Mouse (Mus musculus): ENCODE measurements around the gene Ptpn5. TPM values are rescaled to one million over a fixed set of nuclear protein-coding genes. Genes with fewer than 3 reads are reported as not detected.

Gene Ptpn5
- polyA plus RNA-seq, 1 experiment from 2014 or later: 6.9 TPM

DNA sequence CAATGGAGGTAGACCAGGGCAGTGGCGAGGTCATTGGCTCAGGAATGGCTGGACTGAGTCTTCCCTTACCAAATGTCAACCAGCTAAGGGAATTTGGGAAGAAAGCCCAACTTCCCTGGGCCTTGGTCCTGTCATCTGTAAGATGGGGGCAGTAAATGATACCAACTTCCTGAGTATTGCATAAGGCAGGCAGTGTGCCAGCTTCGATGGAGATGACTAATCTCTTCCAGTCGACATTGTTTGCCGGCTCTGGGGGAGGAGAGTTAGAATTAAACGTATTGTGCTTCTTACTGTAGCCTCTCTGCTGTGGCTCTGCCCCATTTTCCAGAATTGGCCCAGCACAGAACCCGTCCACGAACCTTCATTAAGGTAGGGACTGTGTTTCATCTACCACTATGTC lies 23.0 kb downstream of the Ptpn5 start:
- Histone ChIP-seq H3K9me3 (no peaks in the 10 kb centered on the region), H3K27ac (no peak overlapping the region), H3K4me2 (no peak overlapping the region), H3K27me3 (no peaks in the 10 kb centered on the region), H3K36me3 (no peaks in the 10 kb centered on the region), H3K4me1 (peaks cover 5% of the 10 kb centered on the region; the same call in 1 of the 2 replicates), H3K4me3 (no peak overlapping the region), H3K9ac (no peak overlapping the region)
- WGBS: 53% methylated on average over 7 of the region's 7 CpGs
- ATAC-seq (ENCODE audit: borderline replicate concordance, extremely low read depth, low FRiP score, low TSS enrichment): peak; percentile 28; the same call in 1 of the 2 replicates

DNA sequence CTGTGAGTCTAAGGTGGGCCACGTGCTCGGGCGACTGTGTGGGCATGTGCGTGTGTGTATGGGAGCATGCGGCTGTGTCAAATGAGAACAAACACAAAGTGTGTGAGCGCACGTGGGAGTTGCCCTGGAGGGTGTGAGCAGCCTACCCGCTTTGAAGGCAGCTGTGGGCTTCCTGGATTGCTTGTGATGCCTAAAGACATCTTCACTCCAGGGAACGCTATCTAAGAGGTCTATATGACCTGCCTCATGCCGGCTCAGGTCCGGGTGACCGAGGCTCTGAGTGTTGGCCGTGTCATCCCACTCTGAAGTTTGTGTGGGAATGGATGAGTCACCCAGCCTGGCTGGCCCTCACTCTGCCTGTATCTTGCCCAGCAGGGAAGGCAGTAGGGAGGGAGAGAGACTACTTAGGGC lies 24.7 kb downstream of the Ptpn5 start:
- WGBS: 81% methylated on average over 13 of the region's 13 CpGs

DNA sequence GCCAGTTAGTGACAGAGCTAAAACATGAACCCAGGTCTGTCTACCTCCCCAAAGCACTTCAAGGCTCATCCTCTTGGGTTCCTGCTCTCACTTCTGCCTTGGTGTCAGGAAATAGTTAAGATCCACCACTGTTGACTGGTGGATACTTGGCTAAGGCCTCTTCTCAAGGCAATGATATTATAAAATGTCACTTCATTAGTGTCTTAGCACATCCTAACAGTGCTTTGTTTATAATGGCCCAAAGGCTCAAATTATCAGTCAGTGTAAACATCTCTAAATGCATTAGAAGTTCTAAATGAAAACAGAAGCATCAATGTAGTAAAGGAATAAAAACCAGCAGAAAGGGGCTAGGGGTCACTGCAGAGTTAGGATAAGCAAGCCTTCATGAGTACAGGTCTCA lies 26.5 kb downstream of the Ptpn5 start:
- Histone ChIP-seq H3K9ac (no peak overlapping the region), H3K9me3 (no peaks in the 10 kb centered on the region), H3K27ac (no peak overlapping the region), H3K27me3 (no peaks in the 10 kb centered on the region), H3K4me3 (no peak overlapping the region), H3K4me1 (peaks cover 5% of the 10 kb centered on the region; the same call in 1 of the 2 replicates), H3K36me3 (no peaks in the 10 kb centered on the region), H3K4me2 (no peak overlapping the region)
- peak; percentile 71; the same call in 1 of the 2 replicates for ATAC-seq (ENCODE audit: borderline replicate concordance, extremely low read depth, low FRiP score, low TSS enrichment)

More for the DNA sequence above, 24.7 kb downstream of the Ptpn5 start:
- ATAC-seq (ENCODE audit: borderline replicate concordance, extremely low read depth, low FRiP score, low TSS enrichment): no peak
- Histone ChIP-seq H3K9ac (no peak overlapping the region), H3K9me3 (no peaks in the 10 kb centered on the region), H3K36me3 (no peaks in the 10 kb centered on the region), H3K4me1 (peaks cover 5% of the 10 kb centered on the region; the same call in 1 of the 2 replicates), H3K4me2 (no peak overlapping the region), H3K27ac (no peak overlapping the region), H3K27me3 (no peaks in the 10 kb centered on the region), H3K4me3 (no peak overlapping the region)

DNA sequence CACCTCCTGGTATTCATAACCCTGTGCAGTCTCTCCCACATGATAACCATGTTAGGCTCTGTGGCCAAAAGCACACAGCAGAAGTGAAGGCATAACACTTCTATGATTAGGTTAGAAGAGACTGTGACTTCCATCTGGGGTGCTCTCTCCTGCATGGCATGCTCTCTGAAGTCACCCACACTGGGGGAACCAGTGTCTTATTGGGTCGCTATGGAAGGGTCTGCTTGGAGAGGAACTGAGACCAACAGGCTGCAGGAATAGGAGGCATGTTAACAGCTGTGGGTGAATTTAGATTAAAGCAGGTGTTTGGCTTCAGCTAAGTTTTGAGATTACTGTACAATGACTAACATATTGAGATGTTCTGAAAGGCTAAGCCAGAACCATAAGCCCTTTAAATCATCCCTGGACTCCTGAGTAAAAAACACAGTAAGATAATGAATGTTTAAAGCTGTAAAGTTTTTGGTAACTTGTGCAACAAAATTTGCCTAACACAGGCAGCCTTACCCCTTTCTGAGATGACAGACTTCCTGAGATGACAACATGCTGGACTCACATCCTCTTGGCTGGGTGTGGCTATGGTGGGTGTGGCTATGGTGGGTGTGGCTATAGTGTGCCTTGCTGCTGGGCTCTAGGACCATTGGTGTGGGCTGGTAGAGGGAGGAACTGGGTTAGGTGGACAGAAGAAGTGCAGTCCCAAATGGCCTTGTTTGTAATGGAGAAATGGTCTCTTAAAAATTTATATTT lies 29.6 kb downstream of the Ptpn5 start:
- Histone ChIP-seq H3K4me3 (no peak overlapping the region), H3K27me3 (no peaks in the 10 kb centered on the region), H3K9me3 (no peaks in the 10 kb centered on the region), H3K9ac (no peak overlapping the region), H3K4me1 (peaks cover 4% of the 10 kb centered on the region), H3K27ac (no peak overlapping the region), H3K36me3 (no peaks in the 10 kb centered on the region), H3K4me2 (no peak overlapping the region)
- ATAC-seq (ENCODE audit: borderline replicate concordance, extremely low read depth, low FRiP score, low TSS enrichment): no peak
- 63% methylated on average over 1 of the region's 1 CpGs for WGBS

DNA sequence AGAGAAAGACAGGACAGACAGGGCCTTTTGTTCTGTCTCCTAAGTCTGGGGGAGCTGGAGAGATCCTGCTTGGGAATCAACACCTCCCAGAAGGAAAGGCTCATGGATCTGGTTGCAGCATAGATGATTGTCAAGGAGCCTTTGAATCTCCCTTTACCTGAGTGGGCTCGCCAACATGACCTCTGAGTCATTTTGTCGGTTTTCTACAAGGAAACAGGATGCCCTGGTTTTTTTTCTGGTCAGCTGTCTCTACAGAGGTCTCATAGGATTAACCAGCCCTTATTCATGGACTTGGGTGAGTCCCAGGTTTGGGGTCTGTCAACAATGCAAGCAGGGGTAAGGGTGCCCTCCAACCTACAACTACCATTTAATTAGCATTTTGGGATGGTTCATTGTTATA lies 30.5 kb downstream of the Ptpn5 start:
- H3K4me2 ChIP-seq: no peak overlapping the region
- no peak for ATAC-seq (ENCODE audit: borderline replicate concordance, extremely low read depth, low FRiP score, low TSS enrichment)
- H3K4me3 ChIP-seq: no peak overlapping the region
- 67% methylated on average over 2 of the region's 2 CpGs for WGBS
- no peak overlapping the region for H3K27ac ChIP-seq
- H3K36me3 ChIP-seq: no peaks in the 10 kb centered on the region
- H3K27me3 ChIP-seq: no peaks in the 10 kb centered on the region
- H3K9me3 ChIP-seq: no peaks in the 10 kb centered on the region
- peaks cover 4% of the 10 kb centered on the region for H3K4me1 ChIP-seq
- no peak overlapping the region for H3K9ac ChIP-seq

DNA sequence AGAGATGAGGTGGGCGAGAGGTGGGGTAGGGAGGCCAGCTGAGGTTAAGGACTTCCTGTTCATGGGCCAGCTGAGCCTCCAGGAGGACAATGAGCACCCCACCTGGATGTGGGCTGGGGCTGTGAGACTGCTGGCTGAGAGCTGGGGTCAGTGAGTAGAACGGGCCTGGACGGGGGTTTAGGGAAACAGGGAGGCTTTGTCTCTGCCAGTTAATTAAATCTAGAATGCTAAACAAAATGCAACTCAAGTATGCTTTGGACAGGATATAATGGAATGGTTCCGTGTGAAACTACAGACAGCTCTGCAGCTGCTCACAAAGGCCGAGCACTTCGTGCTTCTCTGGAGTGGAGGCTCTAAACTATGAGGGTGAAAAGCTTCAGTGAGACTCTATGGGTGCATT lies 32.9 kb downstream of the Ptpn5 start:
- ATAC-seq (ENCODE audit: borderline replicate concordance, extremely low read depth, low FRiP score, low TSS enrichment): peak; percentile 58
- H3K4me2 ChIP-seq: no peak overlapping the region
- H3K36me3 ChIP-seq: no peaks in the 10 kb centered on the region
- no peaks in the 10 kb centered on the region for H3K9me3 ChIP-seq
- no peak overlapping the region for H3K4me3 ChIP-seq
- no peak overlapping the region for H3K9ac ChIP-seq
- peak overlapping the region; percentile 44 for H3K27ac ChIP-seq
- peaks cover 4% of the 10 kb centered on the region for H3K4me1 ChIP-seq
- no peaks in the 10 kb centered on the region for H3K27me3 ChIP-seq
- WGBS: 50% methylated on average over 6 of the region's 6 CpGs

DNA sequence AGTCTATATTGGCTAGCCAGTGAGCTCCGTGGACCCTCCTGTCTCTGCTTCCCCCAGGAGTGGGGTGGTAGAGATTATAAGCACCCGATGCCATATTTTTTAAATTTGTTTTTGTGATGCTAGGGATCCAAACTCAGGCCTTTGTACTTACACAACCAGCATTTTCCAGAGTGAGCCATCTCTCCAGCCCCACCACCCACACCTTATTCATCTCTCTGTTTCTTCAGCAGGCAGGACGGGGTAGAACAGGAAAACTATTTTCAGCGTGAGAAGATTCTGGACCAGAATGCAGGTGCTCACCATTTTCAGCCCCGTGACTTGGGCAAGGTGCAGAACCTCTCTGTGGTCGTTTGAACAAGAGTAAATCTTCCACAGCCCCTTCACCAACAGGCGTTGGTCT lies 34.2 kb downstream of the Ptpn5 start:
- Histone ChIP-seq H3K4me3 (no peak overlapping the region), H3K27ac (no peak overlapping the region), H3K27me3 (no peaks in the 10 kb centered on the region), H3K4me2 (no peak overlapping the region), H3K9me3 (no peaks in the 10 kb centered on the region), H3K9ac (no peak overlapping the region), H3K4me1 (peaks cover 4% of the 10 kb centered on the region), H3K36me3 (no peaks in the 10 kb centered on the region)
- WGBS: 72% methylated on average over 7 of the region's 7 CpGs
- ATAC-seq (ENCODE audit: borderline replicate concordance, extremely low read depth, low FRiP score, low TSS enrichment): no peak

DNA sequence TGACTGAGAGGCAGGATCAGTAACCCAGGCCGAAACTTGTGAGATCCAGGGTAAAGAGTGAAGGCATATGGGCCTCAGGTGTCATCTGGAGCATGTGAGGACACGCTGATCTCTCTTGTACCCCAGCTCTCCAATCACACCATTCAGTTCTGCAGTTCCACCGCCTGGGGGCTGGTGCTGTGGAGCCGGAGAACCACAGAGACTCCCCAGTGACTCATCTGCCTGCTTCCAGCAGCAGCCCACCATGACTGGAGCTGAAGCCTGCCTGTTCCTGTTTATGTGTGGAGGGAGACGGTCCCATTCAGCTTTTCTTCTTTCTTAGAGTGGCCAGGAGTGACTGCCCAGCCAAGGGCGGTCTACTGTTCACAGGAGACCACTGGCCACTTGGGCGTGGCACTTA lies 35.4 kb downstream of the Ptpn5 start:
- Histone ChIP-seq H3K9me3 (no peaks in the 10 kb centered on the region), H3K27me3 (no peaks in the 10 kb centered on the region), H3K9ac (no peak overlapping the region), H3K36me3 (no peaks in the 10 kb centered on the region), H3K4me1 (peaks cover 4% of the 10 kb centered on the region; the same call in 1 of the 2 replicates), H3K4me2 (no peak overlapping the region), H3K4me3 (no peak overlapping the region), H3K27ac (no peak overlapping the region)
- 62% methylated on average over 7 of the region's 7 CpGs for WGBS
- ATAC-seq (ENCODE audit: borderline replicate concordance, extremely low read depth, low FRiP score, low TSS enrichment): no peak

DNA sequence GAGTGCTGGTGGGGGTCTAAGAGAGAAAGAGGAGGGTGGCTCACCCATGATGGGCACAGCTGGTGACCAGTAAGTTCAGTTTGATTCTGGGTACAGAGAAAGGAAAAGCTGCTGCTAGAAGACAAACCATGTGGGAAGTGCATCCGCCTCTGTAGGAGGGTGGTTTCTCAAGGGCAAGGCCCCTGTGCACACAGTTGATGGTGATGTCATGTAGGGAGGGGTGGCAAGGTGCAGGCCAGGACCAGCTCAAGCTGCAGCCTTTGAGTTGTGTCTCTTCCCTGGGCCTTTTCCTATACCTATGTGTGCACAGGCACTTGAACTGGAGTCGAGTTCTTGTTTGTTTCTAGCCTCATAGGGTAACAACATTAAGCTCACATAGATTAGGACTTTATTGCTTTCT lies 38.5 kb downstream of the Ptpn5 start:
- no peak overlapping the region for H3K4me3 ChIP-seq
- 51% methylated on average over 2 of the region's 2 CpGs for WGBS
- no peak overlapping the region for H3K27ac ChIP-seq
- no peak for ATAC-seq (ENCODE audit: borderline replicate concordance, extremely low read depth, low FRiP score, low TSS enrichment)
- no peaks in the 10 kb centered on the region for H3K36me3 ChIP-seq
- no peaks in the 10 kb centered on the region for H3K9me3 ChIP-seq
- no peak overlapping the region for H3K9ac ChIP-seq
- H3K27me3 ChIP-seq: no peaks in the 10 kb centered on the region
- H3K4me1 ChIP-seq: no peaks in the 10 kb centered on the region
- no peak overlapping the region for H3K4me2 ChIP-seq

DNA sequence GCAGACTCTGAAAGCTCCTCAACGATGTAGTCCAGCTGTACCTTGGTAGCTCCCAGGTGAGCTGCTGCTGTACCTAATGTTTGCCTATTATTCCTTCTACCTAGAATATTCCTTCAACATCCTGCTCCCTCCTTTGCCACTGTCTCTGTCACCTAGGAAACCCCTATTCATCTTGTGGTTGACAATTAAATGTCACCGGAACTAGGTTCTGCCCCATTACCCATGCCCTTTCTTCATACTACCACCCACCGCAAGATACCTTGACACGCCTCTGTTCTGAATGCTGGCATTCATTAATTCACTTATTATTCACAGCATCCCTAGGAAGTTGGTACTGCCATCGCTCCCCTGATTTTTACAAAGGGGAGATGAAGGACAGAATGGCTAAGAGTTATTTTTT lies 39.5 kb downstream of the Ptpn5 start:
- Histone ChIP-seq H3K4me3 (no peak overlapping the region), H3K4me2 (no peak overlapping the region), H3K4me1 (no peaks in the 10 kb centered on the region), H3K9me3 (no peaks in the 10 kb centered on the region), H3K36me3 (no peaks in the 10 kb centered on the region), H3K9ac (no peak overlapping the region), H3K27ac (no peak overlapping the region), H3K27me3 (no peaks in the 10 kb centered on the region)
- ATAC-seq (ENCODE audit: borderline replicate concordance, extremely low read depth, low FRiP score, low TSS enrichment): no peak
- 84% methylated on average over 5 of the region's 5 CpGs for WGBS

DNA sequence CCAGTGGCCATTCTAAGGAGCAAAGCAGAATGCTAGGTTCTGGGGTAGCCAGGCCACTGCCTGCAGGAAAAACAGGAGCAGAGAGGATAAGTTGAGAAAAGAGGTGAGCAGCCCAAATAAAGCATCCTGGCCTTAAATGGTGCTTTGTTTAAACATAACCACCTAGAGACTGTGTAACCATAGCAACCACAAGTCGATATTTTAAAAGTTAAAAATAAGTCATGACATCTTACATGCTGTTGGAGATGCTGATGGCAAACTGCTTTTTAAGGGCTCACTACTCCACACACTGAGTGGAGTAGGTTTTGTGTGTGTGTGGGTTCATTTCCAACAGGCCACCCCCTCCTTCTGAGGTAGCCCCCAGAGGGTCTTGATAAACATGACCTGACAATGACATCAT lies 48.4 kb downstream of the Ptpn5 start:
- H3K36me3 ChIP-seq: no peaks in the 10 kb centered on the region
- ATAC-seq (ENCODE audit: borderline replicate concordance, extremely low read depth, low FRiP score, low TSS enrichment): no peak
- no peak overlapping the region for H3K4me2 ChIP-seq
- 28% methylated on average over 1 of the region's 1 CpGs for WGBS
- H3K4me3 ChIP-seq: no peak overlapping the region
- H3K9ac ChIP-seq: no peak overlapping the region
- no peaks in the 10 kb centered on the region for H3K9me3 ChIP-seq
- peaks cover 12% of the 10 kb centered on the region for H3K4me1 ChIP-seq
- no peaks in the 10 kb centered on the region for H3K27me3 ChIP-seq
- no peak overlapping the region for H3K27ac ChIP-seq

DNA sequence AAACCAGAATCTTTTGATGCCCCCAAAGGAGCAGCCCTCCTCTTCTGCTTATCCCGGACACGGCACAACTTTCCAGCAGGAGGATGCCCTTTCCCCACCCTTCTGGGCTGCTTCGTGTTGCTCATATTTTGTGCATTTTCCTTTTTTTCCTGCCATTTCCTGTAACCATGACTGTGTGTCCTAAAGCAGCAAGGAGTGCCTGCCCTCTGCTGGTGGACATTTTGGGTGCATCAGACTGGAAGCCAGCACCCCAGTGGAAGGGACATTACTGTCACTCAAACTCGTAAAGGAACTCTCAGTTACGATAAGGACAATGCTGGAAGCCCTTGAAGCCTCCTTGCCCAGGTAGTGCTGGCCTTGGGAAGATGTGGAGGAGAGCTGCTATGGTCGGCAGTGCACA lies 52.2 kb downstream of the Ptpn5 start:
- Histone ChIP-seq H3K27ac (no peak overlapping the region), H3K4me1 (peaks cover 14% of the 10 kb centered on the region), H3K4me3 (no peak overlapping the region), H3K36me3 (no peaks in the 10 kb centered on the region), H3K9me3 (no peaks in the 10 kb centered on the region), H3K9ac (no peak overlapping the region), H3K4me2 (no peak overlapping the region; the same call in 1 of the 2 replicates), H3K27me3 (no peaks in the 10 kb centered on the region)
- ATAC-seq (ENCODE audit: borderline replicate concordance, extremely low read depth, low FRiP score, low TSS enrichment): peak; percentile 53; the same call in 1 of the 2 replicates
- 22% methylated on average over 6 of the region's 6 CpGs for WGBS
